Mouse (Mus musculus) embryonic fibroblast, embryonic 13.5 days (primary cell): Measurements from ENCODE around the gene Daglb.

Experiments used
- CTCF ChIP-seq: IDR thresholded peaks from 2 replicates; pipeline ENCODE4 v1.5.1; 2011; ENCODE audit warnings: mild to moderate bottlenecking, control low read depth, low read length, moderate library complexity, borderline replicate concordance; ENCODE audit not compliant: insufficient read depth
- POLR2A ChIP-seq: IDR thresholded peaks from 2 replicates; pipeline ENCODE4 v1.6.1; 2011; ENCODE audit warnings: low read depth, mild to moderate bottlenecking, control low read depth, low read length, moderate library complexity

DNA sequence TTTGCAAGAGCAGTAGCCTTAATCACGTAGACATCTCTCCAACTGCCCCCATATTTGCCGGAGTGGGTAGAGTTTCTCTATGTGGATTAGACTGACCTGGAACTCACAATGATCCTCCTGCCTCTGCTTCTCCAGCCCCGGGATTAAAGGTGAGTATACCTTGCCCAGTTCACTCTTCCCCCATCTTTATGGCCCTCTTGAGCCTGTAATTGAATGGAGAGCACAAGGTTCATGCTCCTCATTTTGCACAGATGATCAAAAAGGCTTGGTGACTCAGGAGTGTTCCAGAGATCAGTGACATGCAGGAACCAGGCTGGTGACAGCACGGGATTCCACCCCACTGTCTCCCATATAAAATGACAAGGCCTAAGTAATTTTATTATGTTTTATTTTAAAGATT, 70.5 kb downstream of the Daglb start:
- TF ChIP-seq CTCF (no peak), POLR2A (no peak)
